Mouse (Mus musculus) brain, adult 2 months (tissue): ENCODE measurements around the gene Apol7b.
"Not testable (repeated sequence)": the region's sequence is repeated elsewhere in the genome, so short reads cannot be mapped to it uniquely, and the experiment has no call there.

Experiments used
- DNase-seq: peaks from one replicate; pipeline ENCODE4 v3.0.0; 2011; ENCODE audit warnings: low read depth, low spot score

Gene Apol7b

GRCm38 (mm10) chr15:77447392-77447791 lies at the start of gene Apol7b:
Gene Apol7b (minus strand): TSS chr15:77447492.
- DNase-seq = not testable (repeated sequence)

DNA sequence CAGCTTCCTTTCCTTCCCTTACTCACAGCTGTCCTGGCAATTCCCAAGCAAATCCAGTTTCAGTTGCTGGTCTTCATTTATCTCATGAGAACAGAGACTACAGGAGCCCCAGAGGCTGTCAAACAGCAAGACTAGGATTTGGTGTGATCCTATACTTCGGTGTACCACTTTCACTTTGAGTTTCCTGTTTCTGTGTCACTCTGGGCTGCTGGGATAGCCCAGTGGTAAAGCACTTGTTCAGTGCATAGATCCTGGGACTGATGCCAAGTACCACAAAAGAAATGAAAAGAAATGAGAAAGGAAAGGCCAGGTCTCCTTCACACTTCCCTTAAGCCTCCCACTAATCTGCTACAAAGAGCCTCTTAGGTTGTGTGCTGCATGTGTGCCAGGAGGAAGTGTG lies 47.4 kb upstream of the Apol7b start:
- DNase-seq = not testable (repeated sequence)

DNA sequence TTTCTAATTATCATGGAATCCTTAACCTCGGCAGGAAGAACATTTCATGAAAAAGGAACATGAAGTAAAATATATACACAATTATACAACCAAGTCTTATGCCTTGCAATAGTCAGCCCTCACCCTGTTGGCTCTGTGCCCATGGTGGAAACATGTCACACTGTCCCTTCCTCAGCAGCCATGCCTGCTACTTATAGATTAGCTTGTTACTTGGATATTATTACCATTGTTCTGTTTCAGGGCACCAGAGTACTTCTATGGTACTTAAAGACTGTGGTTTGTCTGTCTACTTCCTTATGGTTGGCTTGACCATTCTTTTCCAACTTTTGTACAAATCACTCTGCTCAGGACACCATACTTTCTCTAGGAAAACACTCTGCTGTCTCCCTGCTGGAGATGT lies 45.9 kb upstream of the Apol7b start:
- DNase-seq = not testable (repeated sequence)

DNA sequence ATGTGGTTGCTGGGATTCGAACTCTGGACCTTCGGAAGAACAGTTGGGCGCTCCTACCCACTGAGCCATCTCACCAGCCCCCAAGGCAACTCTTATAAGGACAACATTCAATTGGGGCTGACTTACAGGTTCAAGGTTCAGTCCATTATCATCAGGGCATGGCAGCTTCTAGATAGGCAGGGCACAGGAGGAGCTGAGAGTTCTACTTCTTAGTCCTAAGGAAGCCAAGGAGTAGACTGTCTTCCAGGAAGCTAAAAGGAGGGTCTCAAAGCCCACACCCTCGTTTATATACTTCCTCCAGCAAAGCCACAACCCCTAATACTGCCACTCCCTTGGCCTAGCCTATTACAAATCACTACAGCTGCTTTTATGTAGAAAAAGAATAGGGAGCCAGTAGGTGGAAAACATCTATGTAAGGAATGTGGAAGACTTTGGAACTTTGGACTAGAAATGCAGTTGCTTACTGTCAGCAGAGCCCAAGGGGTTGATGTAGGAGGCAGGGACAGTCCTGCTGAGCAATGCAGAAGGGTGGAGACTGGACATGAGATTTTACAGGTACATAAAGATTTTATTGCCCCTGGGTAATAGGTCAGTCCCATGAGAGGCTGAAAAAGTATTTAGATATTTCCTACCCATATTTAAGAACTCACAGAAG lies 35.0 kb upstream of the Apol7b start:
- no peak for DNase-seq

GRCm38 (mm10) chr15:77476693-77477092 lies 29.4 kb upstream of the Apol7b start, which contains the start of gene Apol10a:
Gene Apol10a (plus strand): TSS chr15:77477047.
- DNase-seq = not testable (repeated sequence)

DNA sequence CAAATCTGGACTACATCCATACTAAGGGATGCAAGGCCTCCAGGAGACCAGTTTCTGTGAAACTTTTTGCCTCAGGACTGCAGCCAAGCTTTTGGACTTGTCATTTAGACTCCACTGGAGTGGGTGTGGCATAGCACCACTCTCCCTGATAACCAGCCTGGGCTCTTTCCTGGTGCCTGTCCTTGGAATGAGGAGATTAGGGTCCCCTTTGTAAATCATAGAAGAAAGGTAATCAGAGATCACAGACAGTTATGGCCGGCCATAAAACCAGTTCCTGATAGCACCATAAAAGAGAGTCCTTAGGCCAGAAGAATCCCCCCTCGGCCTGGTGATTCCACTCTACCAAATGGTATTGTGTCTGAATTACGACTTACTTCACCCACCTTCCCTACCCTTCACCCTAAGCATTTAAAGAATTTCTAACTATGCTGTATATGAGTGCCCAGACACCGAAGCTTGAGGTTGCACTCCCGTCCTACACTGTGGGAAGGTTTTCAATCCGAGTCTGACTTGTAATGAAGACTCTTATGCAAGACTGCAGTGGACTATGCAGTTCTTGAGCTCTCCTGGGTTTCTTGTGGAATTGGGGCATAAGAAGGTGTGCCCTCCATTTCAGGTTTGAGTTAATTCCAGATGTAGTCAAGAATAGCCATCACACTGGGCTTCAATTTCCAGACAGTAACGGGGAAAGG lies 27.6 kb upstream of the Apol7b start:
- not testable (repeated sequence) for DNase-seq

DNA sequence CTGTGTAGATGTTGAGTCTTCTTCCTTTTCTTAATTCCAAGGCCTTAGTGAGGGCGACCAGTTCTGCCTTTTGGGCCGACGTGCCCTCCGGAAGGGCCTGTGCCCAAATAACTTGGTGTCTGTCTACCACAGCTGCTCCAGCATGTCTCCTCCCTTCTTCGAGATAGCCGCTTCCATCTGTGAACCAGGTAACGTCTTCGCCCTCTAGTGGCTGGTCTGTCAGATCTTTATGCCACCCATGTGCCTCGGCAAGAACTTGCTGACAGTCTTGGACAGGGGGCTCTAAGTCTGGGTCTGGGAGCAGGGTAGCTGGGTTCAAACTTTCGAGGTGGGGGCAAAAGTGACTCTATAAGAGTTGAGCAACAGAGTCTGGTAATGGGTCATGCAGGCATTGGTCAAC lies 2.6 kb upstream of the Apol7b start:
- peak; percentile 19 for DNase-seq

DNA sequence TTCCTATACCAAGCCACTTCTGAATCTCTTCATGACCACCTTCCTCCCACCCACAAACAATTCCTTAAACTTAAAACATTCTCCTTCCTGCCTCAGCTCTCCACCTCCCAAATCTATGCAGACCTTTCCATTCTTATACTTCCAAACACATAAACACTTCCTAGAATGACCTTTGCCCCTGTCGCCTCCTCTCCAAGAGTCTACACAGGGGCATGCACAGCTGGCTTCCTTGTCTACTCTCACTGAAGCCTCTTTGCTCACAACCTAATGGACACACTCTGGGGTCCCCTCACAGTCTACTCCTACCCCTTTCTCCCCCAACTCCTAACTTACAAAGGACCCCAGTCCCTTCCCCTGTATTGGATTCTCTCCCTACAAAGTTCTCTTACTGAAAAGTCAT lies 1.6 kb downstream of the Apol7b start:
- DNase-seq = not testable (repeated sequence)

DNA sequence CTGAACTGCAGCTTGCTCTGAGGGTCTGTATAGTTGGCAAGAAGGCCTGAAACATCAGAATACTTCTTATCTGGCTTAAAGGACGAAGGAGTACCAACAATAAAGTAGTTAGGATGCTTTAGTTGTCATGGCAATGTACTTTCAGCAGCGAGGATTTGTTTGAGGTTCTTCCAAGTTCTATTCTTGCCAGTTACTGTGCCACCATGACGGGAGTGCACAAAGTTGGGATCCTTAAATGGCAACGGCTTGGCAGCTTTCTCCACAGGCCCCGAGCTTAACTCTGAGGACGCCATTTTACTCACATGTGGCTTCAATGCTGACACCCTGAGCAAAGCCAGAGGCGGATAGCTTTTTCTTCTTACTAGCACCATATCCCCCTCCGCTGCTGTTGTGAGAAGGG lies 2.5 kb downstream of the Apol7b start:
- peak; percentile 77 for DNase-seq

DNA sequence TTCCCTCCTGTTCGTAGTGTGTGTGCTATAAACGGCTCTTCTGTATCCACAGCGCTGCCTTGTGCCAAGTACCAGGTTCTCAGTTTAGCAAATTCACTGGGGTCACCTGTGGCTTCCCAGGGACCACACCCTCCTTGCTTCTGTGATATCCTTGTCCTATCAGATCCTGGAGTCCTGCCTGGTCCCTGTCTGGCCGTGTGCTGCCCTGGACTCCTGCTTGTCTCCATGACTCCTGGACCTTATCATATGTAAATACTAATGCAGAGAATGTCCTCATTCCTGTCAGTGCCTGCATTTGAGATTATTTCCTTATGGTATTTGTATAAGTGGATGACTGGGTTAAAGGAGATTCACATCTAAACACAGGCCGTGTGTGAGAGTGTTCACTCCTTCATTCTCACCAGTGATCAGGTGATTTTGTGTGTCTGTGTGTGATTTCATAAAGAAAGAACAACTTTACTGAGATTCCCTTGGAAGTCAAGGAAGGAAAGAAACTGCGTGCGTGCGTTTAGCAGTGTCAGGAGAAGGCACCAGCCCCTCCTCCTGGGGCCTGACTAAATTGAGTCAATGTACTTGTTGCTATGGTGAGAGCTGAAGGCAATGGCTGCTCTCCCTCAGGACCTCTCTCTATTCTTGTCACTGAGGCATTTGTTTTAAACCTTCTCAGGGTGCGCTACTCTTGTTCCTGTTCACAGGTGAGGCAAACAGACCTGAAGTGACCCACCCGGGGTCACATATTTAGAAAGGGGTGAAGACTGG lies 18.4 kb downstream of the Apol7b start:
- peak; percentile 15 for DNase-seq

GRCm38 (mm10) chr15:77422925-77423324 lies 24.4 kb downstream of the Apol7b start:
- DNase-seq = not testable (repeated sequence)

DNA sequence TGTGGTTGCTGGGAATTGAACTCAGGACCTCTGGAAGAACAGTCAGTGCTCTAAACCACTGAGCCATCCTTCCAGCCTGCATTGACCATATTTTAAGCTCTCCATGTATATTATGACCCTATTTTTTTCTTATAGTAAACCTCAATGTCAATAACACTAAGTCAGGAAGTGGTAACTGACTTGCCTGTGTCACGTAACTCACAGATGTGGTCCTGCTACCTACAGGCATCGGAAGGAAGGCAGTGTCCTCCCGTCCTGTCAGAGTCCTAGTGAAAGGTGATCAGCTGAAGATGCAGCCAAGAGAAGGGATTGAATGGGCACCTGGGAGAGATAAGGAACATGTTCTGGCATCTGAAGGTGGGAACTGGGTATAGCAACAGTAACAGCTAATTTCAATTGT lies 27.6 kb downstream of the Apol7b start:
- not testable (repeated sequence) for DNase-seq

DNA sequence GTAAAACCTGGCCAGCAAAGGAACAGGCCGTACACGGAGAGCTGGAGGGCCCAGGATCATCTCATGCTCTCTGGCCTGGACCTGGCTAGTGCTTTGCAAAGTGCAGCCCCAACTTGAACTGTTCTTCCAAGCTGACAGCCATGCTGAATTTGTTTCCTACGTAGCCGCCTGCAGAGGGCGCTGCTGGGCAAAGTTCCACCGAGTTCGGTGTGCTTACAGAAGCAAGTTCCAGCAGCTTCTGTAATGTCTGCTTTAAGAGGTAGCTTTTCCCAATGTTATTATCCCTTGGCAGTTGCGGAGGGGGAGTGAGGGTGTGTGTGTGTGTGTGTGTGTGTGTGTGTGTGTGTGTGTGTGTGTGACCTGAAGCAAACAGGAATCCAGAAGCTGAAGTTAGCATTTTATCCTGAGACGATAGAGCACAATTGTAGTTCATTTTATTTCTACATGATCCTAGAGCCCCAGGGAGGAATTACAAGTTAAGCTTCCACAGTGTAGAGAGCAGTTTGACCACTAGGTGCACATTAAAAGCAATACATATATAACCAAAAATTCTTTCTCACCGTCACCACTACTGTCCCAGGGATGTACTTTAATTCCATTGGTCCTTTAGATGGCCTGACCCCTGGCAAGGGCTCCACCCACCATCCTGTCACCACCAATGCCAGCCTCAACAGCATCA lies 30.5 kb downstream of the Apol7b start:
- DNase-seq = not testable (repeated sequence)

GRCm38 (mm10) chr15:77415653-77416052 lies 31.6 kb downstream of the Apol7b start:
- DNase-seq = not testable (repeated sequence)

DNA sequence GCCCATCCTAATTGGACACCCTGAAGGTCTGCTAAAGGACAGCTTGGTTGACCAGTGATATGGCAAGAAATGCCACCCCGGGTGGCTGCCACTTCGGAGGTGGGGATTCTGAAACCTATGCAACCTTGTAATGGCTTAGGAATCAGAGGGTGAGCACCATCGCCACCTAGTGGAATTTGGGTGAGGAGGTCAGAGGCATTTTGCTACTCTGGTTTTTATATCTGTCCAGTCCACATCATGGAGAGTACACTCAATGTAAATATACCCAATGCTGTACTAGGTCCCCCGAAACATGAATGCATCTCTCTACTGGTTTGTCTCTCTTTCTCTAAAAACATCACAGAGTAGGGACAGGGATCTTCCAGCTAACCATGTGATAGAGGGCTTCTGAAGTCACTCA lies 34.6 kb downstream of the Apol7b start:
- DNase-seq = not testable (repeated sequence)

- not testable (repeated sequence) for DNase-seq
Measured at GRCm38 (mm10) chr15:77411035-77411434, 36.3 kb downstream of the Apol7b start, which contains the start of gene Apol9a. Gene Apol9a (minus strand): TSS chr15:77411135.

- DNase-seq = not testable (repeated sequence)
Measured at GRCm38 (mm10) chr15:77406370-77406769, 40.9 kb downstream of the Apol7b start.

DNA sequence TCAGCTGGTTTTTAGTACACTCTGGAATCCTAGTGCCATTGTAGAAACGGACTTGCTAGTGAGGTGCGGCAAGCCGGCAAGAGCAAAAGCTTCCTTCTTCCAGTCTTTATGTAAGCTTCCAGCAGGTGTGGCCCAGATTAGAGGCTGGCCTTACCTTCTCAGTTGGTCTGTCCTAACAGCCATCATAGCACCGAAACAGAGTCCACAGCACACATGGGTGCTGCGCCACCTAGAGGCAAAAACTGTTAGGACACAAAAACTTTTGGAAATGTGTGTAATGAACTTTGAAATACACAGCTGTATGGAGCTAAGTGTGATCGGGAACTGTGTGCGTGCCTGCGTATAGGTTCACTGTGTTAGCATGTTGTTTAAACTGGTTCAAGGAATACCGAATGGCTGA lies 48.3 kb downstream of the Apol7b start, which contains the start of gene Apol7a:
TSS of gene Apol7a (minus strand) at position 84 of the 400 bp plus-strand sequence.
- DNase-seq = peak; percentile 47

GRCm38 (mm10) chr15:77397450-77398132 lies 49.7 kb downstream of the Apol7b start:
- DNase-seq = peak; percentile 60

GRCm38 (mm10) chr15:77393832-77394231 lies 53.5 kb downstream of the Apol7b start:
- not testable (repeated sequence) for DNase-seq

DNA sequence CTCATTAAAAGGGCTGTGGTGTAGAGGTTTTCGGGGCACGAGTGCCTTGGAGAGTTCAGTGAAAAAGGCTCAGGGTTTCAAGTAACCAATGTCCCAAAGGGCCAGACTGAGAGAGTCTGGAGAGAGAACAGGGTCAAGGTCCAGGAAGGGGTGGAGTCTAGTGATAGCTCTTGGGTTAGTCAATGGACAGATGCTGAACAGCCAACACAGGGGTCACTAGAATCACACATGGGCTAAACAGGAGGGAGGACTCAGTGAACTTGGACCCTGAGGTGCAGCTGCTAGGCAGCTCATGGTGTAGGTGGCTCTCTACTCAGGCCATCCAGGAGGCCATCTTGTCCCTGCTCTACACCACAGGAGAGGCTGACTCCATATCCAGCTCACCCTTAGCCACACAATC lies 59.8 kb downstream of the Apol7b start:
- no peak for DNase-seq
